In the genomic region with DNA sequence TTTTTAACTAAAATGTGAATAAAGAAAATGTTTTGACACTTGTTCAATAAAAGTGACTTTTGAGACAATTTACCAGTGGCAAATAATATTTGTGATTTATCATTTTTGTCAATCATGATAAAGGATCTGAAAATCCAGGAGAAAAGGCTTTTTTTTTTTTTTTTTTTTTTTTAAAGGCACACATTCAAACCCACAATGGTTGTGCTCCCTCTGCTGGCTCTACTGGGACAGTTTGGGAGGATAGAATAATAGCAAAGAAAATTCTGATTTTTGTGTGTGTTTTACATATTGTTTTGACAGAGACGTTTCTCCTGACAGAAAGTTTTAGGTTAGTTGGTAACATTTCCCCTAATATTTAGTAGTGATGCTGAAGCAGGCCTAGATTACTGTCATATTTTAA, we compare ENCODE assay signal across 9 mouse cellular contexts. TPM values are rescaled to one million over a fixed set of nuclear protein-coding genes. Genes with fewer than 3 reads are reported as not detected.
A peak's percentile ranks its signal among the peaks of the same experiment; 100 is the strongest.
DNase-seq lines count a peak whose midpoint lies in the region; ATAC-seq lines count a peak whose summit lies in the region.
"Had no signal": no experiment of that assay in that cellular context is flagged by ENCODE, and none has a peak within 500 bp of the region (broad histone marks: within the 10 kb centered on the region; RNA-seq: fewer than 3 reads in every experiment).

No protein-coding gene starts in this region.

- no peak overlapping the region for H3K4me2 ChIP-seq in kidney, embryonic 14.5 days (replicated peaks; ENCODE audit: low read depth, low read length)

- H3K4me1 ChIP-seq in kidney, embryonic 14.5 days (ENCODE audit: control insufficient read depth, insufficient read depth, low read length), result peaks cover 14% of the 10 kb centered on the region

- ATAC-seq in kidney, embryonic 14.5 days (ENCODE audit: low FRiP score, low TSS enrichment), result no peak

- no peaks in the 10 kb centered on the region for H3K27me3 ChIP-seq in kidney, embryonic 14.5 days (ENCODE audit: control insufficient read depth, insufficient read depth, low read length)
- H3K27me3 ChIP-seq: megakaryocyte, embryonic 14.5 days had no signal

- DNase-seq in cerebellum, adult 11 months, result peak; percentile 13
- no peak for DNase-seq in cerebellum, adult 9-11 months
- DNase-seq in kidney, adult 9 months, result peak; percentile 19
- DNase-seq in urinary bladder, postnatal 14 days (ENCODE audit: low spot score), result peak; percentile 36
- DNase-seq in urinary bladder, adult 18-20 months (ENCODE audit: low spot score in 2 of 2), result no peak
- DNase-seq in spleen, postnatal 36 days (ENCODE audit: low spot score in 2 of 2), result no peak
- DNase-seq in urinary bladder, postnatal 4 days (ENCODE audit: low spot score in 2 of 2), result no peak

- WGBS in kidney, embryonic 14.5 days, result 33% methylated on average over 1 of the region's 1 CpGs

- H3K36me3 ChIP-seq in kidney, embryonic 14.5 days (ENCODE audit: control insufficient read depth, insufficient read depth, low read length), result no peaks in the 10 kb centered on the region

- no peaks in the 10 kb centered on the region for H3K9me3 ChIP-seq in kidney, embryonic 14.5 days (ENCODE audit: control insufficient read depth, low read length)
- H3K9me3 ChIP-seq: megakaryocyte, embryonic 14.5 days had no signal

- no peak overlapping the region for H3K4me3 ChIP-seq in kidney, embryonic 14.5 days (ENCODE audit: low read length)
- H3K4me3 ChIP-seq: megakaryocyte, embryonic 14.5 days had no signal

- no peak overlapping the region for H3K27ac ChIP-seq in kidney, embryonic 14.5 days (ENCODE audit: low read depth, low read length)

- H3K9ac ChIP-seq in kidney, embryonic 14.5 days (ENCODE audit: low read depth, low read length), result no peak overlapping the region

RNA-seq across cellular contexts. Expression of gene Spry2, which starts 28.1 kb away (rescaled TPM):
- 56.3 and 77.5 TPM in 2 replicates for polyA plus RNA-seq in kidney, embryonic 14.5 days (2014; fragmentation: Nextera tagmentation; extraction: Ambion mirVana)

Comparison
In these comparisons a context has a peak if more than half of its experiments do, and no peak if none do; other contexts are left out.
1. DNase-seq: peak in cerebellum, adult 11 months (single experiment), kidney, adult 9 months (single experiment) and urinary bladder, postnatal 14 days (single experiment); none in cerebellum, adult 9-11 months (single experiment), urinary bladder, adult 18-20 months (0 of 2), spleen, postnatal 36 days (0 of 2) and urinary bladder, postnatal 4 days (0 of 2).